Mouse (Mus musculus): ENCODE data around the gene Atg10. TPM values are rescaled to one million over a fixed set of nuclear protein-coding genes. Genes with fewer than 3 reads are reported as not detected.

Atg10 gene
- polyA plus RNA-seq, 1 experiment from 2014 or later, result 16.0 TPM

GRCm38 (mm10) chr13:90914721-90915120, 309.0 kb downstream of the Atg10 start:
- ATAC-seq (ENCODE audit: low FRiP score), result no peak
- H3K27ac ChIP-seq, result no peak overlapping the region
- WGBS, result 97% methylated on average over 4 of the region's 4 CpGs

GRCm38 (mm10) chr13:90913675-90914192, 310.0 kb downstream of the Atg10 start:
- peak; percentile 14; the same call in 1 of the 2 replicates for ATAC-seq (ENCODE audit: low FRiP score)
- Histone ChIP-seq H3K9me3 (no peaks in the 10 kb centered on the region), H3K27ac (peak overlapping the region; percentile 62), H3K4me2 (no peak overlapping the region), H3K4me3 (replicated peaks) (no peak overlapping the region), H3K9ac (no peak overlapping the region), H3K36me3 (replicated peaks) (no peaks in the 10 kb centered on the region), H3K4me1 (peaks cover 15% of the 10 kb centered on the region), H3K27me3 (no peaks in the 10 kb centered on the region)
- WGBS, result 38% methylated on average over 7 of the region's 7 CpGs

More at GRCm38 (mm10) chr13:90914721-90915120, 309.0 kb downstream of the Atg10 start:
- no peak overlapping the region for H3K4me3 ChIP-seq (replicated peaks)
- no peak overlapping the region for H3K4me2 ChIP-seq
- no peaks in the 10 kb centered on the region for H3K27me3 ChIP-seq
- no peaks in the 10 kb centered on the region for H3K9me3 ChIP-seq
- H3K4me1 ChIP-seq, result peaks cover 15% of the 10 kb centered on the region
- H3K36me3 ChIP-seq (replicated peaks), result no peaks in the 10 kb centered on the region
- H3K9ac ChIP-seq, result no peak overlapping the region

- 64% methylated on average over 17 of the region's 17 CpGs for WGBS
- H3K9ac ChIP-seq, result no peak overlapping the region
- H3K4me2 ChIP-seq, result no peak overlapping the region
- H3K4me1 ChIP-seq, result peaks cover 15% of the 10 kb centered on the region
- no peak overlapping the region for H3K4me3 ChIP-seq (replicated peaks)
- no peaks in the 10 kb centered on the region for H3K36me3 ChIP-seq (replicated peaks)
- no peaks in the 10 kb centered on the region for H3K9me3 ChIP-seq
- H3K27ac ChIP-seq, result peak overlapping the region; percentile 62
- ATAC-seq (ENCODE audit: low FRiP score), result peak; percentile 57; the same call in 1 of the 2 replicates
- H3K27me3 ChIP-seq, result no peaks in the 10 kb centered on the region
Measured at GRCm38 (mm10) chr13:90912760-90913674, 310.8 kb downstream of the Atg10 start.

- Histone ChIP-seq H3K9me3 (no peaks in the 10 kb centered on the region), H3K4me1 (no peaks in the 10 kb centered on the region), H3K9ac (no peak overlapping the region), H3K27me3 (no peaks in the 10 kb centered on the region), H3K27ac (no peak overlapping the region), H3K4me3 (replicated peaks) (no peak overlapping the region), H3K4me2 (no peak overlapping the region), H3K36me3 (replicated peaks) (no peaks in the 10 kb centered on the region)
- 91% methylated on average over 12 of the region's 12 CpGs for WGBS
- ATAC-seq (ENCODE audit: low FRiP score), result no peak
Measured at GRCm38 (mm10) chr13:90907376-90907775, 316.4 kb downstream of the Atg10 start.

- H3K4me1 ChIP-seq, result no peaks in the 10 kb centered on the region
- no peak for ATAC-seq (ENCODE audit: low FRiP score)
- no peaks in the 10 kb centered on the region for H3K36me3 ChIP-seq (replicated peaks)
- no peaks in the 10 kb centered on the region for H3K9me3 ChIP-seq
- 86% methylated on average over 5 of the region's 5 CpGs for WGBS
- H3K4me3 ChIP-seq (replicated peaks), result no peak within 1 kb of the TSS
- H3K9ac ChIP-seq, result no peak within 1 kb of the TSS
- H3K27ac ChIP-seq, result no peak within 1 kb of the TSS
- H3K4me2 ChIP-seq, result no peak within 1 kb of the TSS
- no peaks in the 10 kb centered on the region for H3K27me3 ChIP-seq
Measured at GRCm38 (mm10) chr13:90905176-90905575, 318.6 kb downstream of the Atg10 start, which contains the start of gene Atp6ap1l. Gene Atp6ap1l, minus strand, starts transcription at chr13:90905355.

GRCm38 (mm10) chr13:90896821-90897220, 326.9 kb downstream of the Atg10 start:
- 89% methylated on average over 12 of the region's 12 CpGs for WGBS

GRCm38 (mm10) chr13:90896098-90896497, 327.7 kb downstream of the Atg10 start:
- no peak for ATAC-seq (ENCODE audit: low FRiP score)
- Histone ChIP-seq H3K4me1 (no peaks in the 10 kb centered on the region), H3K36me3 (replicated peaks) (no peaks in the 10 kb centered on the region), H3K27me3 (no peaks in the 10 kb centered on the region), H3K9ac (no peak overlapping the region), H3K9me3 (no peaks in the 10 kb centered on the region), H3K27ac (no peak overlapping the region), H3K4me2 (no peak overlapping the region), H3K4me3 (replicated peaks) (no peak overlapping the region)
- 13% methylated on average over 2 of the region's 2 CpGs for WGBS

More at GRCm38 (mm10) chr13:90896821-90897220, 326.9 kb downstream of the Atg10 start:
- H3K27ac ChIP-seq, result no peak overlapping the region
- no peaks in the 10 kb centered on the region for H3K27me3 ChIP-seq
- ATAC-seq (ENCODE audit: low FRiP score), result no peak
- no peaks in the 10 kb centered on the region for H3K9me3 ChIP-seq
- no peaks in the 10 kb centered on the region for H3K36me3 ChIP-seq (replicated peaks)
- H3K4me1 ChIP-seq, result no peaks in the 10 kb centered on the region
- no peak overlapping the region for H3K4me2 ChIP-seq
- no peak overlapping the region for H3K9ac ChIP-seq
- H3K4me3 ChIP-seq (replicated peaks), result no peak overlapping the region

GRCm38 (mm10) chr13:90894819-90895218, 328.9 kb downstream of the Atg10 start:
- ATAC-seq (ENCODE audit: low FRiP score), result no peak
- Histone ChIP-seq H3K4me1 (no peaks in the 10 kb centered on the region), H3K36me3 (replicated peaks) (no peaks in the 10 kb centered on the region), H3K9ac (no peak overlapping the region), H3K4me2 (no peak overlapping the region), H3K4me3 (replicated peaks) (no peak overlapping the region), H3K9me3 (no peaks in the 10 kb centered on the region), H3K27ac (no peak overlapping the region), H3K27me3 (no peaks in the 10 kb centered on the region)
- 91% methylated on average over 4 of the region's 4 CpGs for WGBS

GRCm38 (mm10) chr13:90890111-90890510, 333.7 kb downstream of the Atg10 start:
- H3K4me3 ChIP-seq (replicated peaks), result no peak overlapping the region
- no peak overlapping the region for H3K9ac ChIP-seq
- WGBS, result 91% methylated on average over 5 of the region's 5 CpGs
- H3K9me3 ChIP-seq, result no peaks in the 10 kb centered on the region
- H3K27ac ChIP-seq, result no peak overlapping the region
- no peaks in the 10 kb centered on the region for H3K36me3 ChIP-seq (replicated peaks)
- no peak for ATAC-seq (ENCODE audit: low FRiP score)
- no peak overlapping the region for H3K4me2 ChIP-seq
- peaks cover 5% of the 10 kb centered on the region for H3K4me1 ChIP-seq
- peaks cover 6% of the 10 kb centered on the region; the same call in 1 of the 2 replicates for H3K27me3 ChIP-seq

- H3K36me3 ChIP-seq (replicated peaks), result no peaks in the 10 kb centered on the region
- 2% methylated on average over 18 of the region's 18 CpGs for WGBS
- H3K4me3 ChIP-seq (replicated peaks), result peak overlapping the region; percentile 39
- H3K27ac ChIP-seq, result no peak overlapping the region
- no peaks in the 10 kb centered on the region for H3K9me3 ChIP-seq
- H3K9ac ChIP-seq, result no peak overlapping the region
- peaks cover 5% of the 10 kb centered on the region for H3K4me1 ChIP-seq
- peak; percentile 67 for ATAC-seq (ENCODE audit: low FRiP score)
- peak overlapping the region; percentile 62 for H3K4me2 ChIP-seq
- H3K27me3 ChIP-seq, result peaks cover 6% of the 10 kb centered on the region; the same call in 1 of the 2 replicates
Measured at GRCm38 (mm10) chr13:90886568-90886983, 337.2 kb downstream of the Atg10 start.

GRCm38 (mm10) chr13:90885856-90886532, 337.8 kb downstream of the Atg10 start:
- no peak overlapping the region for H3K9ac ChIP-seq
- 58% methylated on average over 13 of the region's 13 CpGs for WGBS
- peaks cover 6% of the 10 kb centered on the region; the same call in 1 of the 2 replicates for H3K27me3 ChIP-seq
- peak overlapping the region; percentile 39 for H3K4me3 ChIP-seq (replicated peaks)
- peaks cover 5% of the 10 kb centered on the region for H3K4me1 ChIP-seq
- peak; percentile 49 for ATAC-seq (ENCODE audit: low FRiP score)
- peak overlapping the region; percentile 62 for H3K4me2 ChIP-seq
- H3K36me3 ChIP-seq (replicated peaks), result no peaks in the 10 kb centered on the region
- H3K9me3 ChIP-seq, result no peaks in the 10 kb centered on the region
- no peak overlapping the region for H3K27ac ChIP-seq

Data from forebrain, embryonic 12.5 days (tissue).